Mouse (Mus musculus) testis, adult 2 months (tissue): ENCODE data around the gene Tnfsfm13.

Experiments used
- CTCF ChIP-seq: fragments of 200-500 bp; IDR thresholded peaks from 2 replicates; pipeline ENCODE4 v1.5.1; 2012; ENCODE audit warnings: low read depth, mild to moderate bottlenecking, inconsistent platforms, low read length, moderate library complexity; ENCODE audit not compliant: control insufficient read depth, insufficient read depth, insufficient replicate concordance
- POLR2A ChIP-seq: fragments of 200-500 bp; IDR thresholded peaks from 2 replicates; pipeline ENCODE4 v1.6.1; 2012; ENCODE audit warnings: low read depth, mild to moderate bottlenecking, inconsistent platforms, low read length, moderate library complexity; ENCODE audit not compliant: control insufficient read depth

DNA sequence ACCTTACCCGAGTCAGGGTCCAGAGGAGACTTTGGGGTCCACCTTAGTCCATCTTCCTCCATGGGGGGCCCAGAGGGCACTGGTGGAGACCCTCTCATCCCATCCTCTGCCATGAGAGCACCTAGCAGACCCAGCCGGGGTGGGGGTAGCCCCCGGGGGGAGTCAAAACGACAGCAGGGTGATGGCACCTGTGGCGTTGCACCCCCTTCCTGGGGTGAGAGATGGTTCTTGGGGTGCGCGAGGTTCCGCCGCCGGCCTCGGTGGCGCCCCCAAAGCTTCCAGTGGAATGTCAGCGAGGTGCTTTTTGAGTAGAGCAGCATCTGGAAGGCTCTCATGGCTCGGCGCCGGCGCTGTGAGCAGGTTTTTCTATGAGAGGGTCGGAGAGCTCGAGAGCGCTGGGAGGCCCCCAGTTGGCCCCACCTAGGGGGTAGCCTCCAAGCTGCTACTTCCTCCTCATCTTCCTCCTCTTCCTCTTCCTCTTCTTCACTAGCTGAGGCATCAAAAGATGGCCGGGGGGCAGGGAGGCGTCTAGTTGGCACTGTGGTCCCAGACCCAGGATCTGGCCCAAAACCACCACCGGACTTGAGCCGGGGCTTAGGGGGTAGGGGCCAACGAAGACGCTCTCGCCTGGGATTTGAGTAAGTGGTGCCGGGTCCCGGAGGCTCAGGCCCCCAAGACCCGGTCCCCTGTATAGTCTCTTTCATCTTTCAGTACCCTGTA is 15.6 kb downstream of the Tnfsfm13 start:
- no peak for TF ChIP-seq CTCF
- TF ChIP-seq POLR2A, result no peak
